Mouse (Mus musculus) CD4-positive, CD25-positive, alpha-beta regulatory T cell (primary cell): ENCODE data around the gene Olfr979. TPM values are rescaled to one million over a fixed set of nuclear protein-coding genes. Genes with fewer than 3 reads are reported as not detected.

ENCODE experiments used
- polyA plus RNA-seq: library from polyadenylated mRNA; unstranded; fragments of 100-300 nt; shearing (Covaris generic); gene quantifications from one replicate; pipeline ENCODE4 v1.2.1, GENCODE M21; 2017

Olfr979 gene
- not detected for polyA plus RNA-seq

DNA sequence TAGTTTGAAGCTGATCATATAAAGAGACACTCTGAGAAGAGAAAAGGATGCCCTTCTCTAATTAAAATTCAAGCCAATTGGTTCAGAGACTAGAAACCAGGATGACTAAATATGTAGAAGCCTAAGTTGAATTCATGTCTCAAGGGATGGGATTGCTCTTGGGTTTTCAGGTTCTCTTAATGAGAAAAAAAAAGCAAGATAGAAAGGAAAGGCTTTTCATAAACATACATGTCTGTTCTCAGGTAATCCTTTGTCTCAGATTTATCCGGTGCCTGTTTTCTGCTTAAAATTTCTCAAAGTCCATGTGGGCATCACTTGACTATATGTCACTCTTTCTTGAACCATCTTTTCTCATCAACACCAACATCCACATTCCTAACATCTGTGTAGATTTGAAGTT is at the start of gene Olfr979:
Gene Olfr979 (minus strand): TSS at position 101 of the 400 bp plus-strand sequence.

DNA sequence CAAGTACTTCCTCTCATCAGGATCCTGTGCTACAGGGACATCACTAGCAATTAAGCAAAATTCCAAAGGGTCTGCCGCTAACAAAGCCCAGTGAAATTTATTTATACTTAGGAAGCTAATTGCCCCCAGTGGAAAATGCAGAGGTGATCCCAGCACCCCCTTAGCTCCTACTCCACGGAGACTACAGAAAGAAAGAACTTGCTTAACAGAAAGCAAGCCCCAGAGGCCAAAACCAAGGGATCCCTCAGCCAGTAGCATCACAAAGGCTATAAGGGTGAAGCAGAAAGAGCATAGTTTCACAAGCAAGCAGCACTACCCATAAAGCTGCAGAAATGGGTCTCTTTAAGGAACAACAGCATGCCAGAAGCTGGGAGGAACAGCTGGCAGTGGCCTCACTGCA is 17.9 kb upstream of the Olfr979 start, which contains the start of gene Olfr981:
Gene Olfr981 (plus strand): TSS at position 301 of the 400 bp plus-strand sequence.

DNA sequence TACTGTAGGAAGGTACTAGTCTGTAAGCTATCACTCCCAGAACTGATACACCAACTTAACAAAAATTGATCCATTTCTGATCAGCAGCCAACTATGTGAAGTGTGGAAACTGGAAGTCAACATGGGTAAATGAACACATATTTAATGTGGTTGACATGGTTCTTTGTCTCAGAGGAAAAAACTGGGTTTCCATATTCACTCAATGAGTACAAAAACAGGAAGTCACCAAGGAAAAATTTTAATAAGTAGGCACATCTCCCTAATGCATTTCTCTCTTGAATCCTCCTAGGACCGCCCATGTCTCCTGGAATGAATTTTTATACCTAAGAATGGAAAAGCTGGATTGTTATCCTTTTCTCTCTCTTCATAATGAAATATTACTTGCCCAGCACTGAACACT is 6.2 kb upstream of the Olfr979 start, which contains the start of gene Olfr980:
Gene Olfr980 (minus strand): TSS at position 101 of the 400 bp plus-strand sequence.

DNA sequence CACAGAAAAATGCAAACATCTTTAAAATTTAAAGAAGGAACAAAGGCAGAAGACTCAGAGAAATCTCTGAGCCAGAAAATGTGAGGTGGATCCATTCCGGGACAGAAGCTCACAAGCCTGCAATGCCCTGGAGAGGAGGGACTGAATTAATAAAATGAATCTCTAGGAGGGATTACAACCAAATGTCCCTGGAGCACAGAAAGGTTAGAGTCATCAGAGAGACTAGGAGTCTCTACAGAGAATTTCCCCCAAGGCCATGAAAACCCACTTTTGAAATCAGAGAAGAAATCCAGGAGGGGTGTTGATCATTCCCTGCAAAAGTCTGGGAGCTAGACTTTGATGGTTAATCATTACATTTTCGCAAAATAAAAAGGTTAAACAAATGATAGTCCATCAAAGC is 11.5 kb downstream of the Olfr979 start, which contains the start of gene Olfr978:
Gene Olfr978 (plus strand): TSS at position 301 of the 400 bp plus-strand sequence.

DNA sequence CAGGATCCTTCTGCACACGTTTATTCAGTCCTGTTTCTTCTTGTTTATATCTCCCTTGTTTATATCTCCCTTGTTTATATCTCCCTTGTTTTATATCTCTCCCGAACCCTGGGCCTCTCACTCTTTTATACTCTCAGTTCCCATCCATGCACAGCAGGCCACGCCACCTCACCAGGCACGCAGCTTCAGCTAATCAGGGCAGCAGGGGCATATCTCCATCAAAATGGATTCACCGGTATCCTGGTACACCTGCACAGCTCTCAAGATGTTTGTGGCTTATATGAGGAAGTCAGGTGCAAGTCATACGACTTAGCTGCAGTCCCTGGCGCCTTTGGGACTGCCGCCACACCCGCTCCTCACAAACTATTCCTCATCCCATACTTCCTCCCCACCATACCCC is 42.2 kb downstream of the Olfr979 start, which contains the start of gene Olfr976:
Gene Olfr976 (minus strand): TSS at position 101 of the 400 bp plus-strand sequence.

DNA sequence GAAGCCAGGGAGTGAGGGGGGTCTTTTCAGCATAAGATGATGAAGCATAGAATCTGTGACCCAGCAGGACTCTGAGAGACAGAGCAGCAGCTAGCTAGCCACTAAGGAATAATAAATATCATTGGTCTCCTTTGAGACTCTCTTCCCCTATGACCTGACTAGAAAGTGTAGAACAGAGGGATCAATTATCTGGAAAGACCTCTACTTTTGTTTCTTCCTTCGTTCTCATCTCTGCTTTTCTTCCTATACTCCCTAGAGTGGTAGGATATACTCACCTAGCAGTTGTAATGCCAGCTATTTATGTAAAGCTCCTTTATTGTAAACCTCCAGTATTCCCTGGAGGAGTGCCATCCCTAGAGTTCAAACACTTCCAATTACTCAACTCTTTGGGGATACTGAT is 51.3 kb downstream of the Olfr979 start, which contains the start of gene Olfr975:
Gene Olfr975 (minus strand): TSS at position 101 of the 400 bp plus-strand sequence.

Other genes with a start within 250 kb of the Olfr979 start
- 0.06 TPM for gene Olfr968, start 220.2 kb downstream of the Olfr979 start, polyA plus RNA-seq
- not detected for gene Olfr969, start 212.5 kb downstream of the Olfr979 start, polyA plus RNA-seq
- not detected for gene Olfr970, start 194.6 kb downstream of the Olfr979 start, polyA plus RNA-seq
- not detected for gene Olfr971, start 166.6 kb downstream of the Olfr979 start, polyA plus RNA-seq
- gene Olfr972, start 137.0 kb downstream of the Olfr979 start, polyA plus RNA-seq: not detected
- not detected for gene Olfr229, start 96.1 kb downstream of the Olfr979 start, polyA plus RNA-seq
- 0.10 TPM for gene Olfr974, start 66.0 kb downstream of the Olfr979 start, polyA plus RNA-seq
- gene Olfr975, start 51.4 kb downstream of the Olfr979 start, polyA plus RNA-seq: not detected
- gene Olfr976, start 42.3 kb downstream of the Olfr979 start, polyA plus RNA-seq: not detected
- gene Olfr978, start 11.4 kb downstream of the Olfr979 start, polyA plus RNA-seq: not detected
- gene Olfr980, start 6.1 kb upstream of the Olfr979 start, polyA plus RNA-seq: not detected
- not detected for gene Olfr981, start 18.0 kb upstream of the Olfr979 start, polyA plus RNA-seq
- gene Olfr982, start 70.4 kb upstream of the Olfr979 start, polyA plus RNA-seq: 0.04 TPM
- not detected for gene Olfr983, start 90.1 kb upstream of the Olfr979 start, polyA plus RNA-seq
- not detected for gene Olfr984, start 110.7 kb upstream of the Olfr979 start, polyA plus RNA-seq
- gene Olfr985, start 126.7 kb upstream of the Olfr979 start, polyA plus RNA-seq: not detected
- gene Tmem225, start 144.7 kb upstream of the Olfr979 start, polyA plus RNA-seq: not detected
- gene Olfr986, start 177.5 kb upstream of the Olfr979 start, polyA plus RNA-seq: not detected
- 3.7 TPM for gene Zfp202, start 188.9 kb upstream of the Olfr979 start, polyA plus RNA-seq